Mouse (Mus musculus) urinary bladder, postnatal 25 days (tissue): ENCODE measurements around the gene Fahd1.

ENCODE experiments used
- DNase-seq: peaks from one replicate; pipeline ENCODE4 v3.0.0; 2022; ENCODE audit warnings: low spot score

The Fahd1 gene

GRCm38 (mm10) chr17:24885356-24886133 is 35.4 kb upstream of the Fahd1 start:
- DNase-seq: no peak

GRCm38 (mm10) chr17:24884391-24884790 is 34.2 kb upstream of the Fahd1 start:
- DNase-seq: no peak

- DNase-seq: no peak
Measured at GRCm38 (mm10) chr17:24881738-24882440, 31.7 kb upstream of the Fahd1 start.

GRCm38 (mm10) chr17:24878531-24878930 is 28.4 kb upstream of the Fahd1 start:
- DNase-seq: no peak

GRCm38 (mm10) chr17:24878117-24878397 is 27.9 kb upstream of the Fahd1 start:
- DNase-seq: no peak

- DNase-seq: no peak
Measured at GRCm38 (mm10) chr17:24877336-24878116, 27.4 kb upstream of the Fahd1 start.

- no peak for DNase-seq
Measured at GRCm38 (mm10) chr17:24874989-24875388, 24.8 kb upstream of the Fahd1 start.

GRCm38 (mm10) chr17:24874405-24874745 is 24.2 kb upstream of the Fahd1 start:
- DNase-seq: no peak

- DNase-seq: no peak
Measured at GRCm38 (mm10) chr17:24873695-24874404, 23.7 kb upstream of the Fahd1 start.

GRCm38 (mm10) chr17:24867914-24868313 is 17.8 kb upstream of the Fahd1 start:
- DNase-seq: no peak

GRCm38 (mm10) chr17:24865776-24866175 is 15.6 kb upstream of the Fahd1 start, which contains the start of gene Igfals:
Gene Igfals (plus strand): TSS chr17:24865997.
- no peak for DNase-seq

- DNase-seq: no peak
Measured at GRCm38 (mm10) chr17:24861785-24862184, 11.6 kb upstream of the Fahd1 start.

- no peak for DNase-seq
Measured at GRCm38 (mm10) chr17:24860076-24860475, 9.9 kb upstream of the Fahd1 start.

GRCm38 (mm10) chr17:24858967-24859366 is 8.8 kb upstream of the Fahd1 start:
- no peak for DNase-seq

GRCm38 (mm10) chr17:24857831-24858470 is 7.8 kb upstream of the Fahd1 start:
- DNase-seq: no peak

GRCm38 (mm10) chr17:24856589-24856988 is 6.4 kb upstream of the Fahd1 start:
- DNase-seq: no peak

- DNase-seq: no peak
Measured at GRCm38 (mm10) chr17:24855838-24856464, 5.8 kb upstream of the Fahd1 start.

- DNase-seq: no peak
Measured at GRCm38 (mm10) chr17:24851381-24852125, 1.4 kb upstream of the Fahd1 start.

GRCm38 (mm10) chr17:24850773-24851127 is 586 bp upstream of the Fahd1 start:
- no peak for DNase-seq

GRCm38 (mm10) chr17:24849733-24850064 is 465 bp downstream of the Fahd1 start:
- no peak for DNase-seq

- no peak for DNase-seq
Measured at GRCm38 (mm10) chr17:24848600-24849031, 1.5 kb downstream of the Fahd1 start.
